Mouse (Mus musculus): ENCODE data around the gene Slc25a45. TPM values are rescaled to one million over a fixed set of nuclear protein-coding genes. Genes with fewer than 3 reads are reported as not detected.

The Slc25a45 gene
- polyA plus RNA-seq, 1 experiment from 2014 or later: 44.6 TPM

- 77% methylated on average over 9 of the region's 10 CpGs for WGBS (ENCODE audit: missing documents)
- Histone ChIP-seq H3K27ac (peak overlapping the region; percentile 100), H3K4me3 (ENCODE audit: inconsistent target) (no peak overlapping the region; the same call in 1 of the 2 replicates), H3K79me2 (ENCODE audit: inconsistent target) (peaks cover 100% of the 10 kb centered on the region), H3K36me3 (ENCODE audit: inconsistent target) (no peaks in the 10 kb centered on the region)
Observed at GRCm38 (mm10) chr19:5836941-5837572, 40.6 kb upstream of the Slc25a45 start.

- Histone ChIP-seq H3K4me3 (ENCODE audit: inconsistent target) (no peak overlapping the region; the same call in 1 of the 2 replicates), H3K36me3 (ENCODE audit: inconsistent target) (no peaks in the 10 kb centered on the region), H3K79me2 (ENCODE audit: inconsistent target) (peaks cover 100% of the 10 kb centered on the region), H3K27ac (peak overlapping the region; percentile 100)
- 66% methylated on average over 8 of the region's 8 CpGs for WGBS (ENCODE audit: missing documents)
Observed at GRCm38 (mm10) chr19:5837606-5838005, 40.0 kb upstream of the Slc25a45 start.

GRCm38 (mm10) chr19:5838136-5838891, 39.3 kb upstream of the Slc25a45 start:
- Histone ChIP-seq H3K79me2 (ENCODE audit: inconsistent target) (peaks cover 100% of the 10 kb centered on the region), H3K27ac (peak overlapping the region; percentile 100), H3K36me3 (ENCODE audit: inconsistent target) (no peaks in the 10 kb centered on the region), H3K4me3 (ENCODE audit: inconsistent target) (peak overlapping the region; percentile 4; the same call in 1 of the 2 replicates)
- 77% methylated on average over 11 of the region's 12 CpGs for WGBS (ENCODE audit: missing documents)

GRCm38 (mm10) chr19:5838892-5839165, 38.8 kb upstream of the Slc25a45 start:
- WGBS (ENCODE audit: missing documents): 90% methylated on average over 4 of the region's 4 CpGs
- Histone ChIP-seq H3K36me3 (ENCODE audit: inconsistent target) (no peaks in the 10 kb centered on the region), H3K79me2 (ENCODE audit: inconsistent target) (peaks cover 100% of the 10 kb centered on the region), H3K4me3 (ENCODE audit: inconsistent target) (peak overlapping the region; percentile 4; the same call in 1 of the 2 replicates), H3K27ac (peak overlapping the region; percentile 100)

GRCm38 (mm10) chr19:5839317-5840085, 38.1 kb upstream of the Slc25a45 start:
- peaks cover 100% of the 10 kb centered on the region for H3K79me2 ChIP-seq (ENCODE audit: inconsistent target)
- H3K4me3 ChIP-seq (ENCODE audit: inconsistent target): peak overlapping the region; percentile 98
- H3K36me3 ChIP-seq (ENCODE audit: inconsistent target): no peaks in the 10 kb centered on the region
- H3K27ac ChIP-seq: peak overlapping the region; percentile 100
- 45% methylated on average over 13 of the region's 14 CpGs for WGBS (ENCODE audit: missing documents)

GRCm38 (mm10) chr19:5840086-5840889, 37.3 kb upstream of the Slc25a45 start:
- H3K27ac ChIP-seq: peak overlapping the region; percentile 100
- no peaks in the 10 kb centered on the region for H3K36me3 ChIP-seq (ENCODE audit: inconsistent target)
- H3K4me3 ChIP-seq (ENCODE audit: inconsistent target): peak overlapping the region; percentile 98
- WGBS (ENCODE audit: missing documents): 69% methylated on average over 10 of the region's 18 CpGs
- peaks cover 100% of the 10 kb centered on the region for H3K79me2 ChIP-seq (ENCODE audit: inconsistent target)

- Histone ChIP-seq H3K4me3 (ENCODE audit: inconsistent target) (peak overlapping the region; percentile 98), H3K27ac (peak overlapping the region; percentile 100), H3K79me2 (ENCODE audit: inconsistent target) (peaks cover 93% of the 10 kb centered on the region), H3K36me3 (ENCODE audit: inconsistent target) (no peaks in the 10 kb centered on the region)
- WGBS (ENCODE audit: missing documents): 79% methylated on average over 9 of the region's 9 CpGs
Observed at GRCm38 (mm10) chr19:5840890-5841388, 36.7 kb upstream of the Slc25a45 start.

- Histone ChIP-seq H3K4me3 (ENCODE audit: inconsistent target) (peak overlapping the region; percentile 98), H3K27ac (peak overlapping the region; percentile 100), H3K36me3 (ENCODE audit: inconsistent target) (no peaks in the 10 kb centered on the region), H3K79me2 (ENCODE audit: inconsistent target) (peaks cover 88% of the 10 kb centered on the region)
- 31% methylated on average over 2 of the region's 4 CpGs for WGBS (ENCODE audit: missing documents)
Observed at GRCm38 (mm10) chr19:5841389-5841946, 36.1 kb upstream of the Slc25a45 start.

- Histone ChIP-seq H3K36me3 (ENCODE audit: inconsistent target) (no peaks in the 10 kb centered on the region), H3K27ac (peak overlapping the region; percentile 100), H3K4me3 (ENCODE audit: inconsistent target) (peak overlapping the region; percentile 98), H3K79me2 (ENCODE audit: inconsistent target) (peaks cover 83% of the 10 kb centered on the region)
- WGBS (ENCODE audit: missing documents): 10% methylated on average over 4 of the region's 5 CpGs
Observed at GRCm38 (mm10) chr19:5841999-5842784, 35.4 kb upstream of the Slc25a45 start.

GRCm38 (mm10) chr19:5842785-5843730, 34.5 kb upstream of the Slc25a45 start:
- Histone ChIP-seq H3K79me2 (ENCODE audit: inconsistent target) (peaks cover 83% of the 10 kb centered on the region), H3K4me3 (ENCODE audit: inconsistent target) (peak overlapping the region; percentile 98), H3K27ac (peak overlapping the region; percentile 100), H3K36me3 (ENCODE audit: inconsistent target) (no peaks in the 10 kb centered on the region)
- WGBS (ENCODE audit: missing documents): 15% methylated on average over 6 of the region's 9 CpGs

- peaks cover 83% of the 10 kb centered on the region for H3K79me2 ChIP-seq (ENCODE audit: inconsistent target)
- peak overlapping the region; percentile 100 for H3K27ac ChIP-seq
- peak overlapping the region; percentile 98 for H3K4me3 ChIP-seq (ENCODE audit: inconsistent target)
- WGBS (ENCODE audit: missing documents): 0% methylated on average over 23 of the region's 30 CpGs
- no peaks in the 10 kb centered on the region for H3K36me3 ChIP-seq (ENCODE audit: inconsistent target)
Observed at GRCm38 (mm10) chr19:5843781-5844691, 33.6 kb upstream of the Slc25a45 start.
